Mouse (Mus musculus) kidney, embryonic 15.5 days (tissue): ENCODE results near the gene Cnn3. TPM values are rescaled to one million over a fixed set of nuclear protein-coding genes. Genes with fewer than 3 reads are reported as not detected.

Source experiments
- ATAC-seq: fragments of 200-750 bp; cut with Nextera tagmentation; replicated peaks from 2 replicates; pipeline ENCODE4 v1.8.0; 2017; ENCODE audit warnings: moderate TSS enrichment; ENCODE audit not compliant: low FRiP score
- H3K27ac ChIP-seq: fragments of 300-500 bp; sonication (generic); 2 replicates; pipeline ENCODE4 v1.5.1; 2015; ENCODE audit warnings: mild to moderate bottlenecking, inconsistent platforms
- H3K27me3 ChIP-seq: fragments of 300-500 bp; sonication (generic); 2 replicates; pipeline ENCODE4 v1.6.1; 2015; ENCODE audit warnings: inconsistent platforms
- H3K36me3 ChIP-seq: fragments of 300-500 bp; sonication (generic); 2 replicates; pipeline ENCODE4 v1.6.1; 2015; ENCODE audit warnings: inconsistent platforms
- H3K4me1 ChIP-seq: fragments of 300-500 bp; sonication (generic); 2 replicates; pipeline ENCODE4 v1.6.1; 2015; ENCODE audit warnings: inconsistent platforms
- H3K4me2 ChIP-seq: fragments of 300-500 bp; sonication (generic); 2 replicates; pipeline ENCODE4 v1.6.1; 2015; ENCODE audit warnings: moderate library complexity, mild to moderate bottlenecking, inconsistent platforms
- H3K4me3 ChIP-seq: fragments of 300-500 bp; sonication (generic); replicated peaks from 2 replicates; pipeline ENCODE4 v1.5.1; 2015; ENCODE audit warnings: mild to moderate bottlenecking, inconsistent platforms
- H3K9ac ChIP-seq: fragments of 300-500 bp; sonication (generic); 2 replicates; pipeline ENCODE4 v1.6.1; 2015; ENCODE audit warnings: mild to moderate bottlenecking, inconsistent platforms
- H3K9me3 ChIP-seq: fragments of 300-500 bp; sonication (generic); replicated peaks from 2 replicates; pipeline ENCODE4 v1.6.1; 2016; ENCODE audit warnings: inconsistent platforms
- WGBS: fragments of 180-500 bp; shearing (Covaris S2); methylation state at CpG from one replicate; pipeline ENCODE4 v1.1.7; 2015; ENCODE audit warnings: mixed read lengths; 5-methylcytosine and 5-hydroxymethylcytosine counted together
- polyA plus RNA-seq: library from polyadenylated mRNA; unstranded; fragments of >200 nt; fragmentation: Nextera tagmentation; extraction: Ambion mirVana; gene quantifications from 2 replicates; pipeline ENCODE4 v1.2.1, GENCODE M21; 2015

Gene Cnn3
- polyA plus RNA-seq, 1 experiment from 2014 or later, result 612 TPM

GRCm38 (mm10) chr3:121506175-121506574, 79.9 kb downstream of the Cnn3 start:
- no peak for ATAC-seq
- Histone ChIP-seq H3K9ac (no peak overlapping the region), H3K9me3 (no peaks in the 10 kb centered on the region), H3K27me3 (no peaks in the 10 kb centered on the region), H3K4me3 (no peak overlapping the region), H3K36me3 (no peaks in the 10 kb centered on the region), H3K27ac (no peak overlapping the region), H3K4me2 (no peak overlapping the region), H3K4me1 (peaks cover 5% of the 10 kb centered on the region; the same call in 1 of the 2 replicates)
- 77% methylated on average over 8 of the region's 8 CpGs for WGBS

- Histone ChIP-seq H3K4me3 (no peak overlapping the region), H3K9ac (no peak overlapping the region), H3K27me3 (no peaks in the 10 kb centered on the region), H3K4me1 (peaks cover 5% of the 10 kb centered on the region; the same call in 1 of the 2 replicates), H3K9me3 (no peaks in the 10 kb centered on the region), H3K36me3 (no peaks in the 10 kb centered on the region), H3K4me2 (no peak overlapping the region), H3K27ac (no peak overlapping the region)
- 85% methylated on average over 7 of the region's 7 CpGs for WGBS
- no peak for ATAC-seq
Observed at GRCm38 (mm10) chr3:121506756-121507155, 80.5 kb downstream of the Cnn3 start.

- no peaks in the 10 kb centered on the region for H3K36me3 ChIP-seq
- H3K4me1 ChIP-seq, result peaks cover 5% of the 10 kb centered on the region; the same call in 1 of the 2 replicates
- WGBS, result 90% methylated on average over 14 of the region's 14 CpGs
- H3K9me3 ChIP-seq, result no peaks in the 10 kb centered on the region
- H3K4me2 ChIP-seq, result no peak overlapping the region
- H3K27me3 ChIP-seq, result no peaks in the 10 kb centered on the region
- no peak overlapping the region for H3K4me3 ChIP-seq
- no peak for ATAC-seq
- no peak overlapping the region for H3K27ac ChIP-seq
- no peak overlapping the region for H3K9ac ChIP-seq
Observed at GRCm38 (mm10) chr3:121507678-121508077, 81.4 kb downstream of the Cnn3 start.

Other genes starting within 250 kb of the Cnn3 start
- gene Tmem56, start 143.4 kb upstream of the Cnn3 start, polyA plus RNA-seq, result 1.6 and 1.7 TPM in 2 replicates
- 38.9 and 41.5 TPM in 2 replicates for gene Alg14, start 134.7 kb upstream of the Cnn3 start, polyA plus RNA-seq
- gene Slc44a3, start 105.9 kb downstream of the Cnn3 start, polyA plus RNA-seq, result 7.2 and 10.1 TPM in 2 replicates
- not detected in 2 replicates for gene 4930432M17Rik, start 244.3 kb downstream of the Cnn3 start, polyA plus RNA-seq